Mouse (Mus musculus) small intestine, adult 2 months (tissue): Measurements from ENCODE around the gene Rilp.

ENCODE experiments used
- CTCF ChIP-seq: fragments of 200-500 bp; IDR thresholded peaks from 2 replicates; pipeline ENCODE4 v1.5.1; 2012; ENCODE audit warnings: low read depth, mild to moderate bottlenecking, control low read depth, inconsistent platforms, low read length, moderate library complexity, mixed read lengths; ENCODE audit not compliant: insufficient replicate concordance, insufficient read length; ENCODE audit errors: extremely low read depth
- POLR2A ChIP-seq: fragments of 200-500 bp; IDR thresholded peaks from 2 replicates; pipeline ENCODE4 v1.6.1; 2012; ENCODE audit warnings: low read depth, mild to moderate bottlenecking, control low read depth, inconsistent platforms, low read length, moderate library complexity

GRCm38 (mm10) chr11:75510627-75510993 lies 716 bp downstream of the Rilp start:
- TF ChIP-seq CTCF (peak; percentile 84), POLR2A (peak; percentile 79; the same call in 1 of the 2 replicates)
